Comparison of ENCODE assay signal across 15 mouse cellular contexts in genomic region chr8:72260585-72260984, GRCm38 (mm10). TPM values are rescaled to one million over a fixed set of nuclear protein-coding genes. Genes with fewer than 3 reads are reported as not detected.
DNase-seq lines count a peak whose midpoint lies in the region; ATAC-seq and TF ChIP-seq lines count a peak whose summit lies in the region.
"Had no signal": no experiment of that assay in that cellular context is flagged by ENCODE, and none has a peak within 500 bp of the region (broad histone marks: within the 10 kb centered on the region; RNA-seq: fewer than 3 reads in every experiment).

No protein-coding gene starts in this region.

- H3K4me2 ChIP-seq in forebrain, embryonic 12.5 days, result no peak overlapping the region
- no peak overlapping the region for H3K4me2 ChIP-seq in forebrain, postnatal 0 days (ENCODE audit: low read depth)
- H3K4me2 ChIP-seq in heart, embryonic 15.5 days, result no peak overlapping the region

- 57% methylated on average over 4 of the region's 4 CpGs for WGBS in forebrain, embryonic 12.5 days
- 68% methylated on average over 4 of the region's 4 CpGs for WGBS in forebrain, postnatal 0 days
- 46% methylated on average over 4 of the region's 4 CpGs for WGBS in heart, embryonic 15.5 days
- 32% methylated on average over 4 of the region's 4 CpGs for WGBS in spleen, adult 2 months
- 56% methylated on average over 4 of the region's 4 CpGs for WGBS in kidney, adult 2 months

- TF ChIP-seq CTCF in forebrain, postnatal 0 days (IDR thresholded peaks at IDR 0.05; ENCODE audit: low read depth), result no peak
- no peak for TF ChIP-seq CTCF in spleen, adult 2 months (IDR thresholded peaks at IDR 0.05; ENCODE audit: extremely low read depth, insufficient read depth, insufficient read length, insufficient replicate concordance)
- no peak for TF ChIP-seq CTCF in kidney, adult 2 months (conservative IDR thresholded peaks at IDR 0.05; ENCODE audit: insufficient read depth, insufficient read length, low read depth, low read length)

- no peaks in the 10 kb centered on the region for H3K4me1 ChIP-seq in forebrain, embryonic 12.5 days
- no peaks in the 10 kb centered on the region for H3K4me1 ChIP-seq in forebrain, postnatal 0 days (ENCODE audit: insufficient read depth)
- peaks cover 16% of the 10 kb centered on the region for H3K4me1 ChIP-seq in heart, embryonic 15.5 days (replicated peaks)
- H3K4me1 ChIP-seq in spleen, adult 2 months (ENCODE audit: control insufficient read depth, insufficient read depth, insufficient read length), result peaks cover 17% of the 10 kb centered on the region; the same call in 1 of the 2 replicates
- 0 out of 2 replicates have a peak, but pooled peaks cover 3% of the 10 kb centered on the region for H3K4me1 ChIP-seq in kidney, adult 2 months (ENCODE audit: control insufficient read depth, insufficient read depth, low read length)

- no peak overlapping the region for H3K4me3 ChIP-seq in forebrain, embryonic 12.5 days (replicated peaks)
- no peak overlapping the region for H3K4me3 ChIP-seq in forebrain, postnatal 0 days (ENCODE audit: low read depth, low read length)
- H3K4me3 ChIP-seq in heart, embryonic 15.5 days, result no peak overlapping the region
- no peak overlapping the region for H3K4me3 ChIP-seq in spleen, adult 2 months (ENCODE audit: extremely low read depth, insufficient read depth, insufficient read length)
- H3K4me3 ChIP-seq in kidney, adult 2 months (ENCODE audit: insufficient read depth, low read depth, low read length), result no peak overlapping the region

- DNase-seq in forebrain, postnatal 0 days, result no peak
- DNase-seq in heart, postnatal 14 days, result no peak
- DNase-seq in spleen, adult 2 months (ENCODE audit: low read depth in 1 of 2, low spot score in 2 of 2), result peak in 1 of 2 experiments; percentile 38
- no peak for DNase-seq in spleen, adult 18-20 months
- DNase-seq in kidney, adult 2 months, result no peak
- no peak for DNase-seq in cerebellum, adult 18-20 months

- peak; percentile 6; the same call in 1 of the 2 replicates for ATAC-seq in forebrain, embryonic 12.5 days (ENCODE audit: low FRiP score)
- ATAC-seq in forebrain, postnatal 0 days, result no peak
- no peak for ATAC-seq in heart, embryonic 15.5 days (replicated peaks; ENCODE audit: insufficient number of reproducible peaks, insufficient read depth, low FRiP score, low read depth)

- intact Hi-C loops in heart, postnatal 14 days (cut with DNase I), result no loop called here

- no peaks in the 10 kb centered on the region for H3K9me3 ChIP-seq in forebrain, embryonic 12.5 days
- no peaks in the 10 kb centered on the region for H3K9me3 ChIP-seq in forebrain, postnatal 0 days (ENCODE audit: low read length)
- no peaks in the 10 kb centered on the region for H3K9me3 ChIP-seq in heart, embryonic 15.5 days (replicated peaks)

- no peaks in the 10 kb centered on the region; the same call in 1 of the 2 replicates for H3K27me3 ChIP-seq in forebrain, embryonic 12.5 days
- H3K27me3 ChIP-seq in forebrain, postnatal 0 days (ENCODE audit: insufficient read depth, low read length), result no peaks in the 10 kb centered on the region
- H3K27me3 ChIP-seq in heart, embryonic 15.5 days, result no peaks in the 10 kb centered on the region
- H3K27me3 ChIP-seq in spleen, adult 2 months (ENCODE audit: control insufficient read depth, insufficient read depth, low read length), result no peaks in the 10 kb centered on the region
- H3K27me3 ChIP-seq in kidney, adult 2 months (replicated peaks; ENCODE audit: control insufficient read depth, insufficient read depth, low read length), result no peaks in the 10 kb centered on the region

- H3K9ac ChIP-seq in forebrain, embryonic 12.5 days, result no peak overlapping the region
- no peak overlapping the region for H3K9ac ChIP-seq in forebrain, postnatal 0 days
- 0 out of 2 replicates have a peak overlapping the region, but pooled peaks have one; percentile 24 for H3K9ac ChIP-seq in heart, embryonic 15.5 days

- no peak overlapping the region for H3K27ac ChIP-seq in forebrain, embryonic 12.5 days
- H3K27ac ChIP-seq in forebrain, postnatal 0 days (ENCODE audit: low read depth, low read length), result no peak overlapping the region
- peak overlapping the region; percentile 68 for H3K27ac ChIP-seq in heart, embryonic 15.5 days
- peak overlapping the region; percentile 76 for H3K27ac ChIP-seq in spleen, adult 2 months (ENCODE audit: insufficient read depth, low read length)
- no peak overlapping the region for H3K27ac ChIP-seq in kidney, adult 2 months (ENCODE audit: insufficient read depth, low read depth, low read length)

- H3K36me3 ChIP-seq in forebrain, embryonic 12.5 days (replicated peaks), result peaks cover 6% of the 10 kb centered on the region; the same call in 1 of the 2 replicates
- peaks cover 12% of the 10 kb centered on the region for H3K36me3 ChIP-seq in forebrain, postnatal 0 days (ENCODE audit: insufficient read depth)
- H3K36me3 ChIP-seq in heart, embryonic 15.5 days, result peaks cover 8% of the 10 kb centered on the region; the same call in 1 of the 2 replicates
- H3K36me3 ChIP-seq in spleen, adult 2 months (ENCODE audit: control insufficient read depth, insufficient read depth, low read length), result peaks cover 3% of the 10 kb centered on the region; the same call in 1 of the 2 replicates
- no peaks in the 10 kb centered on the region for H3K36me3 ChIP-seq in kidney, adult 2 months (ENCODE audit: control insufficient read depth, insufficient read depth, low read length)

- no peak for TF ChIP-seq POLR2A in spleen, adult 2 months (IDR thresholded peaks at IDR 0.05; ENCODE audit: low read depth, low read length)
- TF ChIP-seq POLR2A in kidney, adult 2 months (IDR thresholded peaks at IDR 0.05; ENCODE audit: low read depth, low read length), result no peak

RNA-seq across cellular contexts. Expression of gene Ap1m1, which starts 20.8 kb away (rescaled TPM):
- 193 and 196 TPM in 2 replicates for polyA plus RNA-seq in forebrain, embryonic 12.5 days (2016; fragmentation: Nextera tagmentation; extraction: Ambion mirVana)
- 74.8 and 76.2 TPM in 2 replicates for total RNA-seq in forebrain, postnatal 0 days (2014; rRNA removed)
- polyA plus RNA-seq in forebrain, postnatal 0 days (2015; fragmentation: Nextera tagmentation; extraction: Ambion mirVana), result 225 and 243 TPM in 2 replicates
- polyA plus RNA-seq in heart, embryonic 15.5 days (2015; fragmentation: Nextera tagmentation; extraction: Ambion mirVana), result 96.3 and 113 TPM in 2 replicates
- 10 to 100 TPM; 53.2 to 53.4 TPM for total RNA-seq in heart, postnatal 14 days (2021)
- 97.4 and 105 TPM in 2 replicates for polyA plus RNA-seq in spleen, adult 2 months (2012; rRNA removed)
- polyA plus RNA-seq in kidney, adult 2 months (2012; rRNA removed), result 72.6 and 75.0 TPM in 2 replicates

RNA-seq across cellular contexts. Expression of gene Fam32a, which starts 41.1 kb away (rescaled TPM):
- 78.2 and 87.0 TPM in 2 replicates for polyA plus RNA-seq in forebrain, embryonic 12.5 days (2016; fragmentation: Nextera tagmentation; extraction: Ambion mirVana)
- total RNA-seq in forebrain, postnatal 0 days (2014; rRNA removed), result 132 and 147 TPM in 2 replicates
- 107 and 108 TPM in 2 replicates for polyA plus RNA-seq in forebrain, postnatal 0 days (2015; fragmentation: Nextera tagmentation; extraction: Ambion mirVana)
- 41.0 and 45.6 TPM in 2 replicates for polyA plus RNA-seq in heart, embryonic 15.5 days (2015; fragmentation: Nextera tagmentation; extraction: Ambion mirVana)
- total RNA-seq in heart, postnatal 14 days (2021), result 10 to 100 TPM; 21.4 to 24.4 TPM
- 29.8 and 31.3 TPM in 2 replicates for polyA plus RNA-seq in spleen, adult 2 months (2012; rRNA removed)
- 54.7 and 59.6 TPM in 2 replicates for polyA plus RNA-seq in kidney, adult 2 months (2012; rRNA removed)

RNA-seq across cellular contexts. Expression of gene Gm10282, which starts 44.5 kb away (rescaled TPM):
- 34.4 and 36.6 TPM in 2 replicates for polyA plus RNA-seq in forebrain, embryonic 12.5 days (2016; fragmentation: Nextera tagmentation; extraction: Ambion mirVana)
- total RNA-seq in forebrain, postnatal 0 days (2014; rRNA removed), result 4.5 and 4.7 TPM in 2 replicates
- polyA plus RNA-seq in forebrain, postnatal 0 days (2015; fragmentation: Nextera tagmentation; extraction: Ambion mirVana), result 14.9 and 15.4 TPM in 2 replicates
- polyA plus RNA-seq in heart, embryonic 15.5 days (2015; fragmentation: Nextera tagmentation; extraction: Ambion mirVana), result 14.8 and 15.9 TPM in 2 replicates
- total RNA-seq in heart, postnatal 14 days (2021), result 1 to 10 TPM; 9.7 TPM
- polyA plus RNA-seq in spleen, adult 2 months (2012; rRNA removed), result 1.4 and 1.7 TPM in 2 replicates
- 1.8 and 2.8 TPM in 2 replicates for polyA plus RNA-seq in kidney, adult 2 months (2012; rRNA removed)

RNA-seq across cellular contexts. Expression of gene Gm11034, which starts 47.1 kb away (rescaled TPM):
- polyA plus RNA-seq in forebrain, embryonic 12.5 days (2016; fragmentation: Nextera tagmentation; extraction: Ambion mirVana), result not detected in 2 replicates
- not detected in 2 replicates for total RNA-seq in forebrain, postnatal 0 days (2014; rRNA removed)
- not detected in 2 replicates for polyA plus RNA-seq in forebrain, postnatal 0 days (2015; fragmentation: Nextera tagmentation; extraction: Ambion mirVana)
- polyA plus RNA-seq in heart, embryonic 15.5 days (2015; fragmentation: Nextera tagmentation; extraction: Ambion mirVana), result not detected in 2 replicates
- total RNA-seq in heart, postnatal 14 days (2021), result not detected
- not detected in 2 replicates for polyA plus RNA-seq in spleen, adult 2 months (2012; rRNA removed)
- not detected in 2 replicates for polyA plus RNA-seq in kidney, adult 2 months (2012; rRNA removed)
- total RNA-seq: layer of hippocampus, postnatal 25 days had no signal
- polyA plus RNA-seq: C2C12; gonadal fat pad, adult 2 months; intestine, embryonic 16.5 days; limb, embryonic 11.5 days; liver, embryonic 16.5 days; small intestine, adult 2 months had no signal

RNA-seq across cellular contexts. Expression of gene Cib3, which starts 47.9 kb away (rescaled TPM):
- polyA plus RNA-seq in forebrain, embryonic 12.5 days (2016; fragmentation: Nextera tagmentation; extraction: Ambion mirVana), result not detected in 2 replicates
- 0.10 TPM in 1 of 2 replicates, not detected in the other for total RNA-seq in forebrain, postnatal 0 days (2014; rRNA removed)
- not detected in 2 replicates for polyA plus RNA-seq in forebrain, postnatal 0 days (2015; fragmentation: Nextera tagmentation; extraction: Ambion mirVana)
- not detected in 2 replicates for polyA plus RNA-seq in heart, embryonic 15.5 days (2015; fragmentation: Nextera tagmentation; extraction: Ambion mirVana)
- not detected for total RNA-seq in heart, postnatal 14 days (2021)
- polyA plus RNA-seq in spleen, adult 2 months (2012; rRNA removed), result 0.16 and 0.61 TPM in 2 replicates
- polyA plus RNA-seq in kidney, adult 2 months (2012; rRNA removed), result 0.04 TPM in 1 of 2 replicates, not detected in the other
- total RNA-seq: layer of hippocampus, postnatal 25 days had no signal
- polyA plus RNA-seq: C2C12; intestine, embryonic 16.5 days; limb, embryonic 11.5 days; liver, embryonic 16.5 days; small intestine, adult 2 months had no signal

Comparison
In these comparisons a context has a peak if more than half of its experiments do, and no peak if none do; other contexts are left out.
1. H3K27ac ChIP-seq: peak in heart, embryonic 15.5 days (single experiment) and spleen, adult 2 months (single experiment); none in forebrain, embryonic 12.5 days (single experiment), forebrain, postnatal 0 days (single experiment) and kidney, adult 2 months (single experiment).